Mouse (Mus musculus): ENCODE results near the gene Catspere2. TPM values are rescaled to one million over a fixed set of nuclear protein-coding genes. Genes with fewer than 3 reads are reported as not detected.
"Not testable (repeated sequence)": the region's sequence is repeated elsewhere in the genome, so short reads cannot be mapped to it uniquely, and the experiment has no call there.

The Catspere2 gene
- polyA plus RNA-seq, 1 experiment from 2014 or later: 0.14 TPM

GRCm38 (mm10) chr1:178182251-178182650 lies 199.0 kb downstream of the Catspere2 start:
- ATAC-seq (ENCODE audit: insufficient number of reproducible peaks, insufficient read depth, low FRiP score, low TSS enrichment): no peak
- no peaks in the 10 kb centered on the region for H3K4me1 ChIP-seq
- WGBS: 85% methylated on average over 2 of the region's 2 CpGs

GRCm38 (mm10) chr1:178185591-178185990 lies 202.4 kb downstream of the Catspere2 start:
- no peak overlapping the region for H3K4me3 ChIP-seq
- H3K36me3 ChIP-seq: no peaks in the 10 kb centered on the region
- ATAC-seq (ENCODE audit: insufficient number of reproducible peaks, insufficient read depth, low FRiP score, low TSS enrichment): no peak
- no peaks in the 10 kb centered on the region for H3K27me3 ChIP-seq
- H3K9me3 ChIP-seq: no peaks in the 10 kb centered on the region
- no peak overlapping the region for H3K27ac ChIP-seq
- peaks cover 9% of the 10 kb centered on the region; the same call in 1 of the 2 replicates for H3K4me1 ChIP-seq
- no peak overlapping the region for H3K4me2 ChIP-seq (replicated peaks)
- no peak overlapping the region for H3K9ac ChIP-seq

More at GRCm38 (mm10) chr1:178182251-178182650, 199.0 kb downstream of the Catspere2 start:
- H3K27ac ChIP-seq: no peak overlapping the region
- H3K36me3 ChIP-seq: no peaks in the 10 kb centered on the region
- no peak overlapping the region for H3K4me2 ChIP-seq (replicated peaks)
- no peak overlapping the region for H3K4me3 ChIP-seq
- H3K27me3 ChIP-seq: no peaks in the 10 kb centered on the region
- no peak overlapping the region for H3K9ac ChIP-seq
- no peaks in the 10 kb centered on the region for H3K9me3 ChIP-seq

GRCm38 (mm10) chr1:178187216-178187791 lies 204.1 kb downstream of the Catspere2 start, which contains the start of gene Desi2:
Gene Desi2, plus strand, starts transcription at chr1:178187417.
- peak within 1 kb of the TSS; percentile 63 for H3K4me3 ChIP-seq

DNA sequence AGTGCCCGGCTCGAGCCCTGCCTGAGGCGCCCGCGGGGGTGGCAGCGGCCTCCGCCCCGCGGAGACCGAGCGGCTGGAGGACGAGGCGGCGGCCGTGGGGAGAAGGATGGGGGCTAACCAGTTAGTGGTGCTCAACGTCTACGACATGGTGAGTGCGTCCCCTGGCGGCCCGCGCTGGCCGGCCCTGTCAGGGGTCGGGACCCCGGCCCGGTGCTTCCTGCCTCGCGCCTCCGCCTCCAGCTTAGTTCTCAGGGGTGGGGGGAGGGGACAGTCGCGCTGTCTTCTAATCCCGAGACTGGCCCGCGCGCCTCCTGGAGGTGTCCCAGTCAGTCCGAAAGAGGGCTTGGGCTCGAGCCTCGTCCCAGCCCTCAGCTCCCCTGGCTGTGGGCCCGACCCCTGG lies 204.6 kb downstream of the Catspere2 start:
- not testable (repeated sequence) for H3K9me3 ChIP-seq, H3K27me3 ChIP-seq, H3K36me3 ChIP-seq, H3K4me1 ChIP-seq
- under 1% methylated on average over 23 of the region's 38 CpGs for WGBS
- Histone ChIP-seq H3K4me2 (replicated peaks) (peak overlapping the region; percentile 44), H3K27ac (0 out of 2 replicates have a peak overlapping the region, but pooled peaks have one; percentile 46), H3K9ac (peak overlapping the region; percentile 53), H3K4me3 (peak overlapping the region; percentile 63)
- peak; percentile 84 for ATAC-seq (ENCODE audit: insufficient number of reproducible peaks, insufficient read depth, low FRiP score, low TSS enrichment)

More at GRCm38 (mm10) chr1:178187216-178187791, 204.1 kb downstream of the Catspere2 start, which contains the start of gene Desi2:
- peak; percentile 99 for ATAC-seq (ENCODE audit: insufficient number of reproducible peaks, insufficient read depth, low FRiP score, low TSS enrichment)
- peak within 1 kb of the TSS; percentile 57 for H3K4me2 ChIP-seq (replicated peaks)
- 0 out of 2 replicates have a peak within 1 kb of the TSS, but pooled peaks have one; percentile 46 for H3K27ac ChIP-seq
- not testable (repeated sequence) for H3K36me3 ChIP-seq, H3K9me3 ChIP-seq, H3K27me3 ChIP-seq, H3K4me1 ChIP-seq
- under 1% methylated on average over 37 of the region's 37 CpGs for WGBS
- peak within 1 kb of the TSS; percentile 53 for H3K9ac ChIP-seq

DNA sequence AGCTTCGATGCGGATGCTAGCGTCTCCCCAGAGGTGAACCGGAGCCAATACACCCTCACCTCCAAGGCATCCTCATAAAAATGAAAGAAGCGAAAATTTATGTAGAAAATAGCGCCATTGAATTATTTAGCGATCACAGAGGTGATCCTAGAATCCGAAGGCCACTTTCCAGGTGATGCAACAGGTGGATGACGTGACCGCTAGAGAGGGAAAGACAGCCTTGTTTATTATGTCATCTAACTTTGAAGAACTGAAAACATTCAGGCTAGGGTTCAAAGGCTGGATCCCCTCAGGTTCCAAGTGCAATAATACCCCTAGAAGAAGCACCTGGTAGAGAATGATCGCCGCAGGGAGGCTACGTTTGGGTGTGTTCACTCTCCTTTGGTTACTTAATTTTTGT lies 205.2 kb downstream of the Catspere2 start:
- Histone ChIP-seq H3K4me3 (peak overlapping the region; percentile 35), H3K27ac (no peak overlapping the region), H3K36me3 (no peaks in the 10 kb centered on the region), H3K9ac (no peak overlapping the region; the same call in 1 of the 2 replicates), H3K4me1 (peaks cover 9% of the 10 kb centered on the region; the same call in 1 of the 2 replicates), H3K4me2 (replicated peaks) (peak overlapping the region; percentile 57), H3K27me3 (no peaks in the 10 kb centered on the region), H3K9me3 (no peaks in the 10 kb centered on the region)
- no peak for ATAC-seq (ENCODE audit: insufficient number of reproducible peaks, insufficient read depth, low FRiP score, low TSS enrichment)
- WGBS: 6% methylated on average over 13 of the region's 13 CpGs

DNA sequence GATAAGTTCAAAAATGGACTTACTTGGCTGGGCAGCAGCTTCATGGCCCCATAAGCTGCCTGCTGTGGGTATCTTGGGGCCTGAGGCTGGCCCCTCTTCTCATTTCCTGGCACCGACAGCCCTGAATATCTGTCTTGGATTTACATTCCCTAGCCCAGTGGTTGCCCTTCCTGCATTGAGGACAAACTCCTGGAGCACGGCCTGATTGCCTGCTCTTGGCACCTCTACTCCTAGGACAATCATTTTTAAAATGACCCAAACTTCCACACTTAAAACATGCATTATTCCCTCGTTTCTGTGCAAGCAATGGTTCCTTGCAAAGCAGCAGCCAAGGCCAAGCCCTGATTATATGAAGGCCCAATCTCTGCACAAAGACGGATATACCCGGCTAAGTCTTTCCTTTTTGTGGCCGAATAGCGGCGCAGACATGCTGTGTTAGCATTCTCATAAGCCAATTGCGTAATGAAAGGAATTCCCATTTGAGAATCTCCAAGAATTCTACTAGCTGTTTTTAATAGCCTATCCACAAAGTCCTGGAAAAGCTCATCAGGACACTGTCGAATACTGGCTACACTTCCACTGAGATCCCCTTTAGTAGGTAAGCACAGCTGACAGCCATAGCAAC lies 222.6 kb downstream of the Catspere2 start:
- H3K36me3 ChIP-seq: no peaks in the 10 kb centered on the region
- H3K4me2 ChIP-seq (replicated peaks): no peak overlapping the region
- no peak overlapping the region for H3K27ac ChIP-seq
- no peak for ATAC-seq (ENCODE audit: insufficient number of reproducible peaks, insufficient read depth, low FRiP score, low TSS enrichment)
- H3K9ac ChIP-seq: no peak overlapping the region
- no peaks in the 10 kb centered on the region for H3K9me3 ChIP-seq
- no peak overlapping the region for H3K4me3 ChIP-seq
- WGBS: 89% methylated on average over 10 of the region's 10 CpGs
- H3K27me3 ChIP-seq: no peaks in the 10 kb centered on the region
- H3K4me1 ChIP-seq: no peaks in the 10 kb centered on the region

GRCm38 (mm10) chr1:178207856-178208255 lies 224.6 kb downstream of the Catspere2 start:
- not testable (repeated sequence) for H3K27me3 ChIP-seq; H3K9me3 ChIP-seq; H3K4me1 ChIP-seq; H3K36me3 ChIP-seq; H3K9ac ChIP-seq; H3K27ac ChIP-seq; H3K4me3 ChIP-seq; H3K4me2 ChIP-seq (replicated peaks); ATAC-seq (ENCODE audit: insufficient number of reproducible peaks, insufficient read depth, low FRiP score, low TSS enrichment)
- WGBS: 79% methylated on average over 4 of the region's 4 CpGs

GRCm38 (mm10) chr1:178209966-178210365 lies 226.7 kb downstream of the Catspere2 start:
- Histone ChIP-seq H3K9ac (no peak overlapping the region), H3K36me3 (no peaks in the 10 kb centered on the region), H3K4me3 (no peak overlapping the region), H3K9me3 (no peaks in the 10 kb centered on the region), H3K4me2 (replicated peaks) (no peak overlapping the region), H3K4me1 (no peaks in the 10 kb centered on the region), H3K27ac (no peak overlapping the region), H3K27me3 (no peaks in the 10 kb centered on the region)
- ATAC-seq (ENCODE audit: insufficient number of reproducible peaks, insufficient read depth, low FRiP score, low TSS enrichment): no peak

DNA sequence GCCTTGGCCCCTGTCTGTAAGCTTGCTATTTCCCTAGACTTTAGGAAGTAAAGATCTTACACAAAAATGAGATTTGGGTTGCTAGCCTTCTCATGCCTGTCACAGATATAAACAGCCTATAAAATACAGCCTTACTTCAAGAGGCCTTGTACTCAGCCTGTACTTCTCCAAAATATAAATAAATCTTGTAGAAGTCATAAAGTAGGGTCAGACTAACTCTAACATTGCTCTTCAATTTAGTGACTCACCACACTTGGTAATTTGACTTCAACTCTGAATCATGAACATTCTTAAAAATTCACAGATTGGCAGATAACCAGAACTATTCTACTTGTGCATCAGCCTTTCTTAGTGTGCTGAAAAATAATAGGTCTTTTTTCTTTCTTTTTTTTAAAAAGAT lies 233.9 kb downstream of the Catspere2 start:
- no peaks in the 10 kb centered on the region for H3K9me3 ChIP-seq
- no peaks in the 10 kb centered on the region for H3K27me3 ChIP-seq
- H3K36me3 ChIP-seq: no peaks in the 10 kb centered on the region
- no peak overlapping the region for H3K4me3 ChIP-seq
- H3K4me1 ChIP-seq: no peaks in the 10 kb centered on the region
- no peak overlapping the region for H3K9ac ChIP-seq
- no peak for ATAC-seq (ENCODE audit: insufficient number of reproducible peaks, insufficient read depth, low FRiP score, low TSS enrichment)
- H3K27ac ChIP-seq: no peak overlapping the region
- H3K4me2 ChIP-seq (replicated peaks): no peak overlapping the region

GRCm38 (mm10) chr1:178218305-178218704 lies 235.1 kb downstream of the Catspere2 start:
- ATAC-seq (ENCODE audit: insufficient number of reproducible peaks, insufficient read depth, low FRiP score, low TSS enrichment): no peak
- Histone ChIP-seq H3K9me3 (no peaks in the 10 kb centered on the region), H3K27ac (no peak overlapping the region), H3K27me3 (no peaks in the 10 kb centered on the region), H3K9ac (no peak overlapping the region), H3K36me3 (no peaks in the 10 kb centered on the region), H3K4me3 (no peak overlapping the region), H3K4me1 (no peaks in the 10 kb centered on the region), H3K4me2 (replicated peaks) (no peak overlapping the region)

DNA sequence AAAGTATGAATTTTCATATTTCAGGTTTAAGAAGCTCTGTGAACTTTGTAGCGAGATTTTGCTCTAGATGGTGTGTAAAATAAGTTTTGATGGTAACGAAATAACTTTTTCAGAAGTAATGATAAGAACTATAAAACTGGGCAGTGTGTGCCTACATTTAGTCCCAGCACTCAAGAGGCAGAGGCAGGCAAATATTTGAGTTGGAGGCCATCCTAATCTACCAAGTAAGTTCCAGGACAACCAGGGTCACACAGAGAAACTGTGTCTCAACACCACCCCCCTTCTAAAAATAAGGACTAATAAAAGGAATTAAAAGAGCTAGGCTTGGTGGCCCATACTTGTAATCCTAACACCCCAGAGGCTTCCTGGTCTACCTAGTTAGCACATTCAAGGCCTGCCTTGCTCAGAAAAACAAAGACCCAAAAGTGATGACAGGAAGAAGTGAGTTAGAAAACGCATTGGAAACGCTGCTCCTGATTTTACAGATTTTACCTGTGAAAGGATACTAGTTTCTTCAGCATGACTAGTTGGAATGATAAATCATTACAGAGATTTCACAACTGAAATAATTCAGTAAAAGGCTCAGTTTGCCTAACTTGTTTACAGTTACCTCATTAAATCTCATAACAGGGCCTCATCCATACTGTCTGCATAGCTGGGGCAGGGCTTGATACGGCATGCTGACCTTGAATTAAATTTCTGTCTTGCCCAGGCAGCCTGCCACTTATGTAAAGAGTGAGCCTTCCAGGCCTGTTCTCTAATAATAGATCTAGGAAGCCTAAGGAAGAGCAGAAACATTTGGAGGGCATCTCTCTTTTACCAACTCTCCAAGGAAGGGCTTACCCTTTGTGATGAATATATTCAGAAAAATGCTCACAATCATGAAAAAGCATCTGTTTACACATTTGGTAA lies 236.2 kb downstream of the Catspere2 start:
- H3K4me3 ChIP-seq: no peak overlapping the region
- no peak overlapping the region for H3K9ac ChIP-seq
- H3K27me3 ChIP-seq: no peaks in the 10 kb centered on the region
- no peak overlapping the region for H3K27ac ChIP-seq
- WGBS: 83% methylated on average over 5 of the region's 5 CpGs
- no peaks in the 10 kb centered on the region for H3K4me1 ChIP-seq
- ATAC-seq (ENCODE audit: insufficient number of reproducible peaks, insufficient read depth, low FRiP score, low TSS enrichment): no peak
- 0 out of 2 replicates have a peak, but pooled peaks cover under 1% of the 10 kb centered on the region for H3K9me3 ChIP-seq
- H3K36me3 ChIP-seq: no peaks in the 10 kb centered on the region
- no peak overlapping the region for H3K4me2 ChIP-seq (replicated peaks)

All from embryonic facial prominence, embryonic 12.5 days (tissue).